8 mouse cellular contexts compared by ENCODE assay signal in the genomic region with DNA sequence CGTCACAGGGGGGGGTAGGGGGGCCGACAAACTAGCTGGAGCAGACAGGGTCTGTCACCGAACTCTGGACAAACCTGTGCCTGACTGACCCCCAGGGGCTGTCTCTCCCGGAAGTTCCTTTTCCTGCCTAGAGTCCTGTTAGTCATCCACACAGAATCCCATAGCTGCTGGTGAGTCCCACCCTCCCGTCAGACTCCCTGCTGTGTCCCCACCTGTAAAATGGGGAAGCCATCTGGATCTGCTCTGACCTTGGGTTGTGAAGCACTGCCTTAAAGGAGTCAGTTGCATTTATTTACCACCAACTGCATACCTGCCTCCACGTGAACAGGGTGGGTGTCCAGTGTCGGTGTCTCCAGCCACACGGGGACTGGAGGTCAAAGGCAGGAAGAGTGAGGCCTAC. TPM values are rescaled to one million over a fixed set of nuclear protein-coding genes. Genes with fewer than 3 reads are reported as not detected.
DNase-seq lines count a peak whose midpoint lies in the region; ATAC-seq and TF ChIP-seq lines count a peak whose summit lies in the region.

No protein-coding gene starts in this region.

- peaks cover 15% of the 10 kb centered on the region for H3K36me3 ChIP-seq in heart, embryonic 10.5 days
- no peaks in the 10 kb centered on the region for H3K36me3 ChIP-seq in heart, embryonic 15.5 days
- H3K36me3 ChIP-seq in midbrain, embryonic 10.5 days = peaks cover 25% of the 10 kb centered on the region

- DNase-seq in heart, embryonic 10.5 days (ENCODE audit: low spot score) = no peak
- no peak for DNase-seq in heart, adult 9 months (ENCODE audit: low spot score in 2 of 2)
- no peak for DNase-seq in midbrain, embryonic 10.5 days (ENCODE audit: low spot score)
- DNase-seq in frontal cortex, postnatal 36 days (ENCODE audit: low spot score in 2 of 2) = no peak
- DNase-seq in ovary, postnatal 14 days (ENCODE audit: low spot score) = no peak
- DNase-seq in frontal cortex, adult 2 months (ENCODE audit: extremely low spot score in 1 of 2, low spot score in 1 of 2) = no peak

- peak overlapping the region; percentile 93 for H3K4me2 ChIP-seq in heart, embryonic 15.5 days

- peaks cover 62% of the 10 kb centered on the region for H3K4me1 ChIP-seq in heart, embryonic 10.5 days
- H3K4me1 ChIP-seq in bone marrow, adult 2 months (ENCODE audit: control insufficient read depth, insufficient read depth, low read length) = peaks cover 29% of the 10 kb centered on the region
- peaks cover 60% of the 10 kb centered on the region for H3K4me1 ChIP-seq in heart, embryonic 15.5 days (replicated peaks)
- peaks cover 56% of the 10 kb centered on the region for H3K4me1 ChIP-seq in midbrain, embryonic 10.5 days

- TF ChIP-seq POLR2A in bone marrow, adult 2 months (IDR thresholded peaks at IDR 0.05; ENCODE audit: borderline replicate concordance, control insufficient read depth, low read depth, low read length) = no peak

- H3K27me3 ChIP-seq in heart, embryonic 10.5 days (ENCODE audit: insufficient read depth, poor library complexity, severe bottlenecking) = peaks cover 27% of the 10 kb centered on the region
- H3K27me3 ChIP-seq in heart, embryonic 15.5 days = peaks cover 20% of the 10 kb centered on the region
- peaks cover 29% of the 10 kb centered on the region for H3K27me3 ChIP-seq in midbrain, embryonic 10.5 days (ENCODE audit: low read depth, poor library complexity, severe bottlenecking)

- WGBS in heart, embryonic 10.5 days = 51% methylated on average over 8 of the region's 8 CpGs
- 25% methylated on average over 8 of the region's 8 CpGs for WGBS in bone marrow, adult 2 months
- WGBS in heart, embryonic 15.5 days = 47% methylated on average over 8 of the region's 8 CpGs
- 67% methylated on average over 8 of the region's 8 CpGs for WGBS in midbrain, embryonic 10.5 days

- peak overlapping the region; percentile 87 for H3K9ac ChIP-seq in heart, embryonic 15.5 days

- TF ChIP-seq CTCF in bone marrow, adult 2 months (IDR thresholded peaks at IDR 0.05; ENCODE audit: control insufficient read depth, insufficient read depth, low read length) = no peak

- peak overlapping the region; percentile 95; the same call in 1 of the 2 replicates for H3K27ac ChIP-seq in heart, embryonic 10.5 days
- H3K27ac ChIP-seq in bone marrow, adult 2 months (ENCODE audit: control insufficient read depth, insufficient read depth, low read depth, low read length, poor library complexity) = no peak overlapping the region
- no peak overlapping the region for H3K27ac ChIP-seq in heart, embryonic 15.5 days
- H3K27ac ChIP-seq in midbrain, embryonic 10.5 days (replicated peaks) = peak overlapping the region; percentile 96; the same call in 1 of the 2 replicates

- H3K4me3 ChIP-seq in heart, embryonic 10.5 days = peak overlapping the region; percentile 79
- H3K4me3 ChIP-seq in bone marrow, adult 2 months (replicated peaks; ENCODE audit: control insufficient read depth, low read depth, low read length) = peak overlapping the region; percentile 20
- peak overlapping the region; percentile 71 for H3K4me3 ChIP-seq in heart, embryonic 15.5 days
- H3K4me3 ChIP-seq in midbrain, embryonic 10.5 days = peak overlapping the region; percentile 71

- no peak for ATAC-seq in heart, embryonic 15.5 days (replicated peaks; ENCODE audit: insufficient number of reproducible peaks, insufficient read depth, low FRiP score, low read depth)

- H3K9me3 ChIP-seq in heart, embryonic 10.5 days = no peaks in the 10 kb centered on the region
- no peaks in the 10 kb centered on the region for H3K9me3 ChIP-seq in heart, embryonic 15.5 days (replicated peaks)
- H3K9me3 ChIP-seq in midbrain, embryonic 10.5 days (replicated peaks) = no peaks in the 10 kb centered on the region

RNA-seq across cellular contexts. Expression of a gene that starts 1.7 kb away (rescaled TPM):
- 42.6 and 55.9 TPM in 2 replicates for polyA plus RNA-seq in heart, embryonic 10.5 days (2016; fragmentation: Nextera tagmentation; extraction: Ambion mirVana)
- 31.2 and 62.2 TPM in 2 replicates for polyA plus RNA-seq in bone marrow, adult 2 months (2011; ENCODE audit: insufficient read depth, insufficient read length, low replicate concordance, missing spikeins)
- 26.2 and 38.2 TPM in 2 replicates for polyA plus RNA-seq in heart, embryonic 15.5 days (2015; fragmentation: Nextera tagmentation; extraction: Ambion mirVana)
- 55.0 and 60.8 TPM in 2 replicates for polyA plus RNA-seq in midbrain, embryonic 10.5 days (2016; fragmentation: Nextera tagmentation; extraction: Ambion mirVana)
- 326 and 360 TPM in 2 replicates for polyA plus RNA-seq in frontal cortex, adult 2 months (2012; rRNA removed)

RNA-seq across cellular contexts. Expression of a gene that starts 3.1 kb away (rescaled TPM):
- polyA plus RNA-seq in heart, embryonic 10.5 days (2016; fragmentation: Nextera tagmentation; extraction: Ambion mirVana) = 1.8 and 4.4 TPM in 2 replicates
- polyA plus RNA-seq in bone marrow, adult 2 months (2011; ENCODE audit: insufficient read depth, insufficient read length, low replicate concordance, missing spikeins) = 3.0 and 3.4 TPM in 2 replicates
- polyA plus RNA-seq in heart, embryonic 15.5 days (2015; fragmentation: Nextera tagmentation; extraction: Ambion mirVana) = 3.2 and 4.3 TPM in 2 replicates
- polyA plus RNA-seq in midbrain, embryonic 10.5 days (2016; fragmentation: Nextera tagmentation; extraction: Ambion mirVana) = 6.5 and 6.9 TPM in 2 replicates
- polyA plus RNA-seq in frontal cortex, adult 2 months (2012; rRNA removed) = 0.34 and 0.46 TPM in 2 replicates

RNA-seq across cellular contexts. Expression of a gene that starts 26.5 kb away (rescaled TPM):
- polyA plus RNA-seq in heart, embryonic 10.5 days (2016; fragmentation: Nextera tagmentation; extraction: Ambion mirVana) = 37.2 and 51.6 TPM in 2 replicates
- 24.0 and 36.6 TPM in 2 replicates for polyA plus RNA-seq in bone marrow, adult 2 months (2011; ENCODE audit: insufficient read depth, insufficient read length, low replicate concordance, missing spikeins)
- polyA plus RNA-seq in heart, embryonic 15.5 days (2015; fragmentation: Nextera tagmentation; extraction: Ambion mirVana) = 23.5 and 34.1 TPM in 2 replicates
- 53.5 and 53.6 TPM in 2 replicates for polyA plus RNA-seq in midbrain, embryonic 10.5 days (2016; fragmentation: Nextera tagmentation; extraction: Ambion mirVana)
- 31.5 and 31.9 TPM in 2 replicates for polyA plus RNA-seq in frontal cortex, adult 2 months (2012; rRNA removed)

RNA-seq across cellular contexts. Expression of a gene that starts 27.7 kb away (rescaled TPM):
- 56.5 and 57.0 TPM in 2 replicates for polyA plus RNA-seq in heart, embryonic 10.5 days (2016; fragmentation: Nextera tagmentation; extraction: Ambion mirVana)
- 14.6 and 32.8 TPM in 2 replicates for polyA plus RNA-seq in bone marrow, adult 2 months (2011; ENCODE audit: insufficient read depth, insufficient read length, low replicate concordance, missing spikeins)
- polyA plus RNA-seq in heart, embryonic 15.5 days (2015; fragmentation: Nextera tagmentation; extraction: Ambion mirVana) = 42.3 and 61.2 TPM in 2 replicates
- polyA plus RNA-seq in midbrain, embryonic 10.5 days (2016; fragmentation: Nextera tagmentation; extraction: Ambion mirVana) = 50.5 and 55.5 TPM in 2 replicates
- polyA plus RNA-seq in frontal cortex, adult 2 months (2012; rRNA removed) = 46.9 and 49.1 TPM in 2 replicates

RNA-seq across cellular contexts. Expression of a gene that starts 27.7 kb away (rescaled TPM):
- 284 and 285 TPM in 2 replicates for polyA plus RNA-seq in heart, embryonic 10.5 days (2016; fragmentation: Nextera tagmentation; extraction: Ambion mirVana)
- polyA plus RNA-seq in bone marrow, adult 2 months (2011; ENCODE audit: insufficient read depth, insufficient read length, low replicate concordance, missing spikeins) = 34.4 and 75.4 TPM in 2 replicates
- polyA plus RNA-seq in heart, embryonic 15.5 days (2015; fragmentation: Nextera tagmentation; extraction: Ambion mirVana) = 208 and 226 TPM in 2 replicates
- 229 and 258 TPM in 2 replicates for polyA plus RNA-seq in midbrain, embryonic 10.5 days (2016; fragmentation: Nextera tagmentation; extraction: Ambion mirVana)
- 51.7 and 57.4 TPM in 2 replicates for polyA plus RNA-seq in frontal cortex, adult 2 months (2012; rRNA removed)

Comparison
In these comparisons a context has a peak if more than half of its experiments do, and no peak if none do; other contexts are left out.
1. H3K27ac ChIP-seq: peak in heart, embryonic 10.5 days (single experiment) and midbrain, embryonic 10.5 days (single experiment); none in bone marrow, adult 2 months (single experiment) and heart, embryonic 15.5 days (single experiment).
2. H3K4me3 ChIP-seq: peak in every context shown above with its lines; median percentile 79 in heart, embryonic 10.5 days; 71 in heart, embryonic 15.5 days; 71 in midbrain, embryonic 10.5 days; 20 in bone marrow, adult 2 months.